Mouse (Mus musculus): ENCODE results near the gene Fabp6. TPM values are rescaled to one million over a fixed set of nuclear protein-coding genes. Genes with fewer than 3 reads are reported as not detected.

Gene Fabp6
- polyA plus RNA-seq, 1 experiment from 2014 or later = not detected

DNA sequence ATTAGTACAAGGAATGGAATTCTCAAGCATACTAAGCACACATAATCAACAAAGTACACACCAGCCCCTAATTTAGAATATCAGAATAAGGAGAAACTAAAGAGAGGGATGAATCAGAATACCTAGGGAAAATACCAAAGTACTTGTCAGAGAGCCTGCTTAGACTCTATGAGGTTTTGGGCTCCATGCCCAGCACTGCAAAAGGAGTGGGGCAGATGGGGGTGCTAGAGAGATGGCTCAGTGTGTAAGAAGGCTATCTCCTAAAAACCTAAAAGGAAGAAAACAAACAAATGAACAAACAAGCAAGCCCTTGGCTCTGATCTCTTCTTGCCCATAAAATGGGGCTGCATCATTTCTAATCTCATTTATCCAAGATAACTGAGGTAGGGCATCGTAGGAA is 23.0 kb upstream of the Fabp6 start:
- ATAC-seq (ENCODE audit: low read depth) (no peak), DNase-seq (no peak)
- 83% methylated on average over 1 of the region's 1 CpGs for WGBS (ENCODE audit: insufficient replicate concordance)
- Histone ChIP-seq H3K4me1 (replicated peaks) (peaks cover 23% of the 10 kb centered on the region), H3K9ac (no peak overlapping the region), H3K27ac (no peak overlapping the region), H3K4me3 (replicated peaks) (no peak overlapping the region), H3K36me3 (no peaks in the 10 kb centered on the region), H3K27me3 (no peaks in the 10 kb centered on the region), H3K4me2 (no peak overlapping the region), H3K9me3 (replicated peaks) (no peaks in the 10 kb centered on the region)

DNA sequence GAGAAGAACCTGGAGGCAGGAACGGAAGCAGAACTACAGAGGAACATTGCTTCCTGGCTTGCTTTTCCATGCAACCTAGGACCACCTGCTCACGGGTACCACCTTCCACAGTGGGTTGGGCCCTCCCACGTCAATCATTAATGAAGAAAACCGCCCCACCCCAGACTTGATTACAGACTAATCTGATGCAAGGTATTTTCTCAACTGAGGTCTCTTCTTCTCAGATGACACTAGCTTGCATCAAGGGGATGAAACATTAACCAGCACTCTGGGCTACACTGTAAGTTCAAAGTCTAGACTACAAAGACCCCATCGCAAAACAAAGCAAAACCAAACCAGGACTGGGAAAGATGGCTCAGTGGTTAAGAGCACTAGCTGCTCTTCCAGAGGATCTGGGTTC is 20.4 kb upstream of the Fabp6 start:
- Histone ChIP-seq H3K4me1 (replicated peaks) (peaks cover 32% of the 10 kb centered on the region), H3K27ac (peak overlapping the region; percentile 32), H3K4me2 (no peak overlapping the region), H3K9ac (no peak overlapping the region), H3K9me3 (replicated peaks) (no peaks in the 10 kb centered on the region), H3K27me3 (no peaks in the 10 kb centered on the region), H3K4me3 (replicated peaks) (no peak overlapping the region), H3K36me3 (no peaks in the 10 kb centered on the region)
- no peak for DNase-seq
- ATAC-seq (ENCODE audit: low read depth) = peak; percentile 69
- 49% methylated on average over 5 of the region's 5 CpGs for WGBS (ENCODE audit: insufficient replicate concordance)

GRCm38 (mm10) chr11:43618403-43618802 is 17.1 kb upstream of the Fabp6 start:
- H3K9me3 ChIP-seq (replicated peaks) = no peaks in the 10 kb centered on the region

DNA sequence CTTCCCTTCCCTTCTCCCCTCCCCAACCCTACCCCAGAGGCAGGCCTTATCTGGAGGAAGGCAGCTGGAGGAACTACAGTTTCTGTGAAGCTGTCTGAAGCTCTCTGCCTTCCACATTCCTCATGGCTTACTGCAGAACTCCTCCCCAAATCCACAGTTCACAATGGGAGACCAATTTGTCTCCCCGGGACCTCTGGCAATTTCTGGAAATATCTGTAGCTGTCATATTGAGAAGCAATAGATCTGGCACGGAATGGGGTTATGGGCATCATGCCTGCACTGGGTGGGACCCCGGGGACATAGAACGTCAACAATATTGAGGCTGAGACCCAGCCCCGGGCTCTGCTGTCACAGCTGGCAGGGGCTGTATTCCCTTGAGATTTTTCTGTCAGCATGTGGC is 16.6 kb upstream of the Fabp6 start:
- Histone ChIP-seq H3K9ac (no peak overlapping the region), H3K9me3 (replicated peaks) (no peaks in the 10 kb centered on the region), H3K27me3 (no peaks in the 10 kb centered on the region), H3K4me3 (replicated peaks) (no peak overlapping the region), H3K4me2 (no peak overlapping the region), H3K4me1 (replicated peaks) (peaks cover 23% of the 10 kb centered on the region), H3K36me3 (no peaks in the 10 kb centered on the region), H3K27ac (peak overlapping the region; percentile 29; the same call in 1 of the 2 replicates)
- WGBS (ENCODE audit: insufficient replicate concordance) = 57% methylated on average over 5 of the region's 5 CpGs
- DNase-seq (no peak), ATAC-seq (ENCODE audit: low read depth) (no peak)

More at GRCm38 (mm10) chr11:43618403-43618802, 17.1 kb upstream of the Fabp6 start:
- Histone ChIP-seq H3K27me3 (no peaks in the 10 kb centered on the region), H3K36me3 (no peaks in the 10 kb centered on the region), H3K4me1 (replicated peaks) (peaks cover 23% of the 10 kb centered on the region), H3K9ac (no peak overlapping the region), H3K27ac (peak overlapping the region; percentile 29; the same call in 1 of the 2 replicates), H3K4me3 (replicated peaks) (no peak overlapping the region), H3K4me2 (no peak overlapping the region)
- 64% methylated on average over 7 of the region's 7 CpGs for WGBS (ENCODE audit: insufficient replicate concordance)
- DNase-seq (no peak), ATAC-seq (ENCODE audit: low read depth) (no peak)

GRCm38 (mm10) chr11:43612834-43613488 is 11.6 kb upstream of the Fabp6 start:
- H3K4me3 ChIP-seq (replicated peaks) = no peak overlapping the region
- H3K36me3 ChIP-seq = no peaks in the 10 kb centered on the region
- H3K27me3 ChIP-seq = no peaks in the 10 kb centered on the region
- DNase-seq (peak; percentile 46), ATAC-seq (ENCODE audit: low read depth) (peak; percentile 56)
- H3K4me1 ChIP-seq (replicated peaks) = peaks cover 8% of the 10 kb centered on the region; the same call in 1 of the 2 replicates
- no peak overlapping the region for H3K4me2 ChIP-seq
- no peak overlapping the region for H3K27ac ChIP-seq
- H3K9me3 ChIP-seq (replicated peaks) = no peaks in the 10 kb centered on the region
- H3K9ac ChIP-seq = no peak overlapping the region
- 28% methylated on average over 12 of the region's 12 CpGs for WGBS (ENCODE audit: insufficient replicate concordance)

DNA sequence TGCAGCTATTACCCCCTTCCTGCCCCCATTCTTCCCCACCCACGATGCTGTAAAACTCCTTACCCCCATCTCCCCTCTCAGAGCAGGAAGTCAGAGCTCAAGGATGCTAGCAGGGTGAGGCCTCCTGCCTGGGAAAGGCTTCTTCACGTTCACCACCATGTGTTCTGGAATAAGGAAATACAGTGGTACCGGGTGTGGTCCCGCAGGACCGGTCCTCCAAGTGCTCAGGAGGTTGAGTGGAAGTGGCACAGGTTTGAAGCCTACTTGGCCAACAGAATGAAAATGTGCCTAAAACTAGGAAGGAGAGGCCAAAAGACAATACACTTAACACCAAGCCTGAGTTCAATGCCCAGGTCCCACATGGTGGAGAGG is 9.3 kb upstream of the Fabp6 start:
- DNase-seq (no peak), ATAC-seq (ENCODE audit: low read depth) (no peak)
- H3K27ac ChIP-seq = no peak overlapping the region
- no peak overlapping the region for H3K4me3 ChIP-seq (replicated peaks)
- no peak overlapping the region for H3K9ac ChIP-seq
- H3K4me2 ChIP-seq = no peak overlapping the region
- no peaks in the 10 kb centered on the region for H3K4me1 ChIP-seq (replicated peaks)
- H3K36me3 ChIP-seq = no peaks in the 10 kb centered on the region
- 56% methylated on average over 5 of the region's 5 CpGs for WGBS (ENCODE audit: insufficient replicate concordance)
- H3K9me3 ChIP-seq (replicated peaks) = no peaks in the 10 kb centered on the region
- no peaks in the 10 kb centered on the region for H3K27me3 ChIP-seq

DNA sequence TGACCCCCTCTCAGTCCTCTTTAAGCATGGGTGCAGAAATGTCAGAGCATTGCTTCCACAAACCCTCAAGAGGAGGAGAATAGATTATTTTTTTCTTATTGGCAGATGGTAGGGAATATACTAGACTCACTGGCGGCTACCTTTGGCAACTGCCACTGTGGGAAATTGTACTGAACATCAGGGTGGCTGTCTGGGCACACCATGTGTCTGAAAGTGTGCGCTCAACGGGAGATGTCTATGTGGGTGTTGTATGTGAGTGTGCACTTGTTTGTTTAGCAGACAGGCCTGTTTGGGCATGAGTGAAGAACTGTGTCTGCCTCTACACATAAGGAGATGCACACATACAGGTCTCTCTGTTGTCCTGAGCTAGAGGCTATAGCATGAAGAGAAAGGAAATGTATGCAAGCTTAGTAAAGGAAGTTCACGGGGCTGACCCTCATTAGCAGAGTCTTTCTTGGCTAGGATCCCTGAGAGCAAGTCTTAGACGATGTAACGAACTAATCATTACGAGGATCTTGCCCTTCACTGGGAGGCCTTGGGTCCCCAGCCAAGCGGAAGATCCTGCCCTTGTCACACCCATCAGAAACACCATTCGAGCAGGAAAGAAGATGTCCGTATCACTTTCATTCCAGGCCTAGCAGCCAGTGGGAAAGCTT is 8.8 kb upstream of the Fabp6 start:
- no peaks in the 10 kb centered on the region for H3K4me1 ChIP-seq (replicated peaks)
- no peaks in the 10 kb centered on the region for H3K9me3 ChIP-seq (replicated peaks)
- H3K4me2 ChIP-seq = no peak overlapping the region
- no peaks in the 10 kb centered on the region for H3K27me3 ChIP-seq
- DNase-seq (no peak), ATAC-seq (ENCODE audit: low read depth) (no peak)
- no peaks in the 10 kb centered on the region for H3K36me3 ChIP-seq
- H3K4me3 ChIP-seq (replicated peaks) = no peak overlapping the region
- H3K27ac ChIP-seq = no peak overlapping the region
- H3K9ac ChIP-seq = no peak overlapping the region
- WGBS (ENCODE audit: insufficient replicate concordance) = 60% methylated on average over 10 of the region's 10 CpGs

DNA sequence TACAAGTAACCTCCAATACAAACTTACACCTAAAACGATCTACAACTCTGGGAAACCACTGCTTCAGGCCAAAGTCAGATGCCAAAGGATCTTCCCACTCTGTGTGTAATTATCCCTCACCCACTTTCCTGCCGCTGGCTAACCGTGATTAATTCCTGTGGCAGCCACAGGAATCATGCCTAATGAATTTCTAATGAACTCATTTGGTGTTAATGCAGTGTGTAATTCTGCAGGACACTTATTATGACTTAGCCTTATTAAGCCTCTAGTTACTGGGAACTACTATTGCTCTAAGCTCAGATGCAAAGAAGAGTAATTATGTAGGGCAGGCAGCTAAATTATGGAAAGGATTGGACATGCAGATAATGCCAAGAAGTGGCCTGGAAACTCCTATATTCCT is 7.1 kb upstream of the Fabp6 start:
- no peak overlapping the region for H3K27ac ChIP-seq

DNA sequence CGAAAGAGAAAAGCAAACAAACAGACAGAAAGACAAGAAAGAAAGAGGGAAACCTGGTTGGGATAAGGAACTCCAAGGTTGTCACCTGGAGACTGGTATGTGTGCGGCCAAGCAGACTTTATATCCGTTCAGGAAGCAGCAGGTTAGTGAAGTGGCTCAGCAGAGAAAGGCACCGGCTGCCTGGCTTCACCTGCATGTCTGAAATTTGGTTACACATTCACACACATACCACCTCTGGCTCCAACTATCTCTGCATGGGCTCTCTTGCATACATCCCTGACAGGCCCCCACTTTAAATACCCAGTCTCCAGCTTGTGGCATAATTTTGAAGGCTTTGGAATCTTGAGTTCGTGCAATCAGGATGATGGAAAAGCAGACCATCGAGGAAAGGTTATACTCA is 4.5 kb upstream of the Fabp6 start:
- H3K4me2 ChIP-seq = no peak overlapping the region
- no peaks in the 10 kb centered on the region for H3K9me3 ChIP-seq (replicated peaks)
- H3K4me1 ChIP-seq (replicated peaks) = no peaks in the 10 kb centered on the region
- no peak overlapping the region for H3K27ac ChIP-seq
- WGBS (ENCODE audit: insufficient replicate concordance) = 65% methylated on average over 6 of the region's 6 CpGs
- H3K9ac ChIP-seq = no peak overlapping the region
- DNase-seq (no peak), ATAC-seq (ENCODE audit: low read depth) (no peak)
- no peak overlapping the region for H3K4me3 ChIP-seq (replicated peaks)
- no peaks in the 10 kb centered on the region for H3K36me3 ChIP-seq
- H3K27me3 ChIP-seq = no peaks in the 10 kb centered on the region

More for the DNA sequence above, 7.1 kb upstream of the Fabp6 start:
- Histone ChIP-seq H3K4me3 (replicated peaks) (no peak overlapping the region), H3K4me1 (replicated peaks) (no peaks in the 10 kb centered on the region), H3K9me3 (replicated peaks) (no peaks in the 10 kb centered on the region), H3K36me3 (no peaks in the 10 kb centered on the region), H3K27me3 (no peaks in the 10 kb centered on the region), H3K9ac (no peak overlapping the region), H3K4me2 (no peak overlapping the region)
- ATAC-seq (ENCODE audit: low read depth) (no peak), DNase-seq (no peak)
- WGBS (ENCODE audit: insufficient replicate concordance) = 69% methylated on average over 3 of the region's 3 CpGs

DNA sequence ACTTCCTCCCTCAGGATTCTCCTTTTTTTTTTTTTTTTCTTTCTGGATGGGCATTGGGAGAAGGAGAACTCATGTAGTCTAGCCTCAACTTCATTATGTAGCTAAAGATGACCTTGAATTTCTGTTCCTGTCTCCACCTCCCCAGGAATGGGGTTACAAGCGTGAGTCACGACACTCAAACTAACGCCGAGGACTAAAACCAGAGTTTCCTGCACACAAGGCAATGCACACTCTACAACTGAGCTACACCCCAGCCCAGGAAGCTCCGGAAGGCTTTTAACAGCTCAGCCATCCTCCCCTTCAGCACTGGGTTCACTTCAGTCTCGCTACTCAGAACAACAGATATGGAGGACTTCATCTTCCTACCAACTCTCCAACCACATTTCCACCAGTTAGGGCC is 3.6 kb upstream of the Fabp6 start:
- Histone ChIP-seq H3K4me1 (replicated peaks) (no peaks in the 10 kb centered on the region), H3K27me3 (no peaks in the 10 kb centered on the region), H3K9ac (no peak overlapping the region), H3K4me2 (no peak overlapping the region), H3K9me3 (replicated peaks) (no peaks in the 10 kb centered on the region), H3K36me3 (no peaks in the 10 kb centered on the region), H3K4me3 (replicated peaks) (no peak overlapping the region), H3K27ac (no peak overlapping the region)
- no peak for ATAC-seq (ENCODE audit: low read depth)
- 36% methylated on average over 6 of the region's 6 CpGs for WGBS (ENCODE audit: insufficient replicate concordance)
- DNase-seq = no peak

GRCm38 (mm10) chr11:43604207-43604606 is 2.9 kb upstream of the Fabp6 start:
- no peaks in the 10 kb centered on the region for H3K4me1 ChIP-seq (replicated peaks)
- H3K9me3 ChIP-seq (replicated peaks) = no peaks in the 10 kb centered on the region
- no peak overlapping the region for H3K4me2 ChIP-seq
- H3K36me3 ChIP-seq = no peaks in the 10 kb centered on the region
- no peak overlapping the region for H3K9ac ChIP-seq
- H3K27me3 ChIP-seq = no peaks in the 10 kb centered on the region
- no peak overlapping the region for H3K4me3 ChIP-seq (replicated peaks)
- DNase-seq (no peak), ATAC-seq (ENCODE audit: low read depth) (no peak)
- H3K27ac ChIP-seq = no peak overlapping the region
- WGBS (ENCODE audit: insufficient replicate concordance) = 70% methylated on average over 2 of the region's 2 CpGs

DNA sequence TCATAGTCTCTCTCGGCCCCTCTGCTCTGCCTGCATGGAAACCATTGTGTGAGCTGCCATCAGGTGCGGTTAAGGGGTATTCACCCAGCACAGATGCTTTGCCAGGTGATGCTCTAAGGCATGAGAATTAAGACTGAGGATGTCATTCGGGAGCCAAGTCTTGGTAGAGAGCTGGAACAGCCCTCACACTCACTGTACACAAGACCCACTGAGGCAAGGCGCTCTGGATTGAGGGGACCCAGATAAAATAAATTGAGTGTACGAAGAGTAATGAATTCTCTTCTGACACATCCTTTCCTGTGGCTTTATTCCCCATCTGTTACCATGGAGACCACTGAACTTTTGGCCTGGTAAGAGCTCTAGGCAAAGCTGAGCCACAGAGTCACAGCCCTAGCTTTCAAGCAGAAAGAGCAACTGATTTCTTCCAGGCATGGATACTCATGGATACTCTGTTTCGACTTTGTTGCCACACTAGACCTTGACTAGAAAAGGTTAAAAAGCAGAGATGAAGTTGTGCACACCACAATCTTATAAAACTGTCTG is 11.7 kb downstream of the Fabp6 start:
- no peak overlapping the region for H3K4me3 ChIP-seq (replicated peaks)
- no peaks in the 10 kb centered on the region for H3K27me3 ChIP-seq
- ATAC-seq (ENCODE audit: low read depth) (no peak), DNase-seq (no peak)
- 61% methylated on average over 6 of the region's 6 CpGs for WGBS (ENCODE audit: insufficient replicate concordance)
- 0 out of 2 replicates have a peak, but pooled peaks cover 5% of the 10 kb centered on the region for H3K36me3 ChIP-seq
- H3K9ac ChIP-seq = no peak overlapping the region
- no peak overlapping the region for H3K27ac ChIP-seq
- no peaks in the 10 kb centered on the region for H3K4me1 ChIP-seq (replicated peaks)
- no peak overlapping the region for H3K4me2 ChIP-seq
- H3K9me3 ChIP-seq (replicated peaks) = no peaks in the 10 kb centered on the region

Data from liver, embryonic 13.5 days (tissue).